Comparison of ENCODE assay signal across 8 mouse cellular contexts in the genomic region with DNA sequence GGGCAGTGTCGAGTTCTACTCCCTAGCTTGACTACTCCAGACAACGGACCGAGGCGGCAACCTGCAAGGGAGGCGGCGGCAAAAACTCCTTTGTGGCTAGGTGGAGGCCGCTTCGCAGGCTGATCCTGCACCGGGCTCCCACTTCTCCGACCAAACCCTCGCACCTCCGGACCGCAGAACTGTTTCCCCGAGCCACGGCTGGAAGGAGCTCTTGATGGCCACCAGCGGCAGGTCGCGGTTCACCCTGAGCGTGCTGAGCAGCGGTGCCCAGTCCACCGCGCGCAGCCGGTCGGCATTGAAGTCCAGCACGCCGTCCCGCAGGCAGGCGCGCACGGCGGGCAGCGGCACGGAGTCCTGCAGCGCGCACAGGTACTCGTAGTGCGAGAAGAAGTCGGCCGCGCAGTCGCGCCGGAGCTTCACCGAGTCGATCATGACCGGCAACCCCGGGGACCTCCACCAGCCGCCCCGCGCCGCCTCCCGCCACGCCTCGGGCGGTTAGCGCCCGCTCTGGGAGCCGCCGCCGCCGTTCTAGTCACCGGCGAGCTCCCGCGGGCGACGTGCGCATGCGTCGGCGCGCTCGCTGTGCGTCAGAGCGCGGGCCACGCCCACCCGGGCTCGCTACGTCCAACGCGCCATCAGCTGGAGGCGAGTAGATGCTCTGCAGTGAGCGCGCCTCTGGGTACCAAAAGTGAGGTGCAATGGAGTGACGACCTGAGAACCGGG. TPM values are rescaled to one million over a fixed set of nuclear protein-coding genes. Genes with fewer than 3 reads are reported as not detected.
DNase-seq lines count a peak whose midpoint lies in the region; ATAC-seq and TF ChIP-seq lines count a peak whose summit lies in the region.

TSS of gene Cep78 (minus strand) at position 541 of the 723 bp plus-strand sequence.

- H3K79me2 ChIP-seq in MEL (ENCODE audit: control insufficient read depth, insufficient read depth, low read length, poor library complexity) = peaks cover 16% of the 10 kb centered on the region

- TF ChIP-seq RAD21 in MEL (IDR thresholded peaks at IDR 0.05; ENCODE audit: low read depth, low read length) = no peak

- peak; percentile 92 to 96; a peak in 3 of 4 replicates for TF ChIP-seq POLR2A in MEL (IDR thresholded peaks at IDR 0.05; ENCODE audit: control insufficient read depth in 1 of 2, insufficient read depth in 1 of 2, low read depth in 1 of 2, low read length in 2 of 2, poor library complexity in 1 of 2)
- TF ChIP-seq POLR2A in cerebellum, adult 2 months (IDR thresholded peaks at IDR 0.05; ENCODE audit: borderline replicate concordance, insufficient read depth, low read length) = peak; percentile 98

- no peak for TF ChIP-seq CTCF in MEL (IDR thresholded peaks at IDR 0.05 in 2 of 3, conservative IDR thresholded peaks at IDR 0.05 in 1 of 3; ENCODE audit: control insufficient read depth in 1 of 3, insufficient read depth in 1 of 3, low read depth in 2 of 3, low read length in 3 of 3, poor library complexity in 1 of 3, severe bottlenecking in 1 of 3)
- no peak; the same call in 1 of the 2 replicates for TF ChIP-seq CTCF in cerebellum, adult 2 months (IDR thresholded peaks at IDR 0.05; ENCODE audit: borderline replicate concordance, insufficient read depth, low read depth, low read length)
- peak; percentile 39; the same call in 1 of the 2 replicates for TF ChIP-seq CTCF in lung, postnatal 0 days (IDR thresholded peaks at IDR 0.05)

- TF ChIP-seq EP300 in MEL (IDR thresholded peaks at IDR 0.05; ENCODE audit: low read depth in 1 of 2, low read length in 2 of 2) = no peak
- no peak for TF ChIP-seq EP300 in lung, postnatal 0 days (IDR thresholded peaks at IDR 0.05)

- no peaks in the 10 kb centered on the region for H3K9me3 ChIP-seq in MEL (replicated peaks; ENCODE audit: insufficient read depth, low read length)
- H3K9me3 ChIP-seq in hindbrain, embryonic 10.5 days = no peaks in the 10 kb centered on the region
- no peaks in the 10 kb centered on the region for H3K9me3 ChIP-seq in lung, postnatal 0 days (ENCODE audit: low read length)

- H3K4me2 ChIP-seq in lung, postnatal 0 days (replicated peaks; ENCODE audit: low read depth, low read length) = peak within 1 kb of the TSS; percentile 89

- H3K9ac ChIP-seq in MEL (ENCODE audit: control insufficient read depth, low read depth, low read length, poor library complexity, severe bottlenecking) = peak within 1 kb of the TSS; percentile 89
- H3K9ac ChIP-seq in lung, postnatal 0 days (replicated peaks; ENCODE audit: low read depth) = peak within 1 kb of the TSS; percentile 63

- DNase-seq in MEL (ENCODE audit: low read depth, low spot score) = peak; percentile 95
- DNase-seq in cerebellum, adult 2 months = peak; percentile 93
- peak; percentile 93 for DNase-seq in forelimb bud, embryonic 11.5 days (ENCODE audit: low read depth, low spot score)
- peak; percentile 91 for DNase-seq in hindbrain, embryonic 10.5 days (ENCODE audit: low spot score)
- DNase-seq in layer of hippocampus, adult 9-11 months = peak; percentile 91
- DNase-seq in lung, postnatal 0 days (ENCODE audit: low spot score) = peak; percentile 95
- DNase-seq in ovary, postnatal 14 days (ENCODE audit: low spot score) = peak; percentile 86
- DNase-seq in thymus, postnatal 14 days = peak; percentile 94

- peaks cover 0 to 13% of the 10 kb centered on the region in 2 experiments; a peak in 2 of 4 replicates for H3K36me3 ChIP-seq in MEL (ENCODE audit: control insufficient read depth in 1 of 2, insufficient read depth in 2 of 2, low read length in 2 of 2)
- H3K36me3 ChIP-seq in hindbrain, embryonic 10.5 days = peaks cover 25% of the 10 kb centered on the region
- no peaks in the 10 kb centered on the region for H3K36me3 ChIP-seq in lung, postnatal 0 days (ENCODE audit: insufficient read depth, low read length)

- peaks cover 0 to 4% of the 10 kb centered on the region in 2 experiments; a peak in 2 of 4 replicates for H3K4me1 ChIP-seq in MEL (ENCODE audit: control insufficient read depth in 1 of 2, insufficient read depth in 2 of 2, low read length in 2 of 2)
- H3K4me1 ChIP-seq in cerebellum, adult 2 months (ENCODE audit: control insufficient read depth, insufficient read depth, low read length) = no peaks in the 10 kb centered on the region
- peaks cover 21% of the 10 kb centered on the region for H3K4me1 ChIP-seq in hindbrain, embryonic 10.5 days (replicated peaks)
- no peaks in the 10 kb centered on the region; the same call in 1 of the 2 replicates for H3K4me1 ChIP-seq in lung, postnatal 0 days (ENCODE audit: insufficient read depth, low read depth, low read length)

- H3K4me3 ChIP-seq in MEL (ENCODE audit: control insufficient read depth in 1 of 2, insufficient read depth in 1 of 2, low read depth in 2 of 2, low read length in 2 of 2) = peak within 1 kb of the TSS; percentile 87 to 92
- peak within 1 kb of the TSS; percentile 85 for H3K4me3 ChIP-seq in cerebellum, adult 2 months (replicated peaks; ENCODE audit: insufficient read depth, low read depth, low read length)
- peak within 1 kb of the TSS; percentile 90 for H3K4me3 ChIP-seq in hindbrain, embryonic 10.5 days
- H3K4me3 ChIP-seq in lung, postnatal 0 days (ENCODE audit: low read depth, low read length) = peak within 1 kb of the TSS; percentile 80

- under 1% methylated on average over 87 of the region's 88 CpGs for WGBS in cerebellum, adult 2 months
- WGBS in hindbrain, embryonic 10.5 days = under 1% methylated on average over 88 of the region's 88 CpGs
- WGBS in lung, postnatal 0 days = 4% methylated on average over 74 of the region's 88 CpGs

- H3K27ac ChIP-seq in MEL (ENCODE audit: control insufficient read depth, low read depth, low read length) = peak within 1 kb of the TSS; percentile 51
- peak within 1 kb of the TSS; percentile 76 for H3K27ac ChIP-seq in cerebellum, adult 2 months (ENCODE audit: insufficient read depth, low read length)
- H3K27ac ChIP-seq in hindbrain, embryonic 10.5 days = peak within 1 kb of the TSS; percentile 98
- peak within 1 kb of the TSS; percentile 74 for H3K27ac ChIP-seq in lung, postnatal 0 days (ENCODE audit: low read length)

- no peaks in the 10 kb centered on the region for H3K27me3 ChIP-seq in MEL (ENCODE audit: control insufficient read depth in 1 of 2, insufficient read depth in 2 of 2, low read length in 2 of 2)
- H3K27me3 ChIP-seq in cerebellum, adult 2 months (ENCODE audit: control insufficient read depth, insufficient read depth, low read length) = no peaks in the 10 kb centered on the region
- H3K27me3 ChIP-seq in hindbrain, embryonic 10.5 days (ENCODE audit: insufficient read depth, poor library complexity, severe bottlenecking) = no peaks in the 10 kb centered on the region
- no peaks in the 10 kb centered on the region for H3K27me3 ChIP-seq in lung, postnatal 0 days (replicated peaks; ENCODE audit: insufficient read depth, low read length)

- peak; percentile 97 for ATAC-seq in lung, postnatal 0 days

TF ChIP-seq in MEL, 35 proteins besides CTCF, POLR2A, EP300 and RAD21 (continues in another document):
- TF ChIP-seq MEF2A (IDR thresholded peaks at IDR 0.05; ENCODE audit: extremely low read depth, insufficient replicate concordance, low read depth, low read length, poor library complexity, severe bottlenecking) (no peak), POLR2AphosphoS2 (IDR thresholded peaks at IDR 0.05; ENCODE audit: low read length) (0 out of 2 replicates have a peak, but pooled peaks have one; percentile 47), ZMIZ1 (IDR thresholded peaks at IDR 0.05; ENCODE audit: low read depth, low read length) (no peak), MAZ (IDR thresholded peaks at IDR 0.05; ENCODE audit: low read depth, low read length) (no peak), HCFC1 (IDR thresholded peaks at IDR 0.05; ENCODE audit: low read depth, low read length) (peak; percentile 84), MYB (IDR thresholded peaks at IDR 0.05; ENCODE audit: low read depth, low read length) (no peak), E2F4 (IDR thresholded peaks at IDR 0.05; ENCODE audit: borderline replicate concordance, low read depth, low read length) (peak; percentile 48; the same call in 1 of the 2 replicates), MAFK (IDR thresholded peaks at IDR 0.05; ENCODE audit: borderline replicate concordance, low read depth, low read length) (no peak), GABPA (IDR thresholded peaks at IDR 0.05; ENCODE audit: low read depth, low read length) (no peak), TAL1 (IDR thresholded peaks at IDR 0.05; ENCODE audit: low read length) (no peak), SIN3A (IDR thresholded peaks at IDR 0.05; ENCODE audit: low read length) (peak; percentile 86), BHLHE40 (IDR thresholded peaks at IDR 0.05; ENCODE audit: borderline replicate concordance, low read depth, low read length) (no peak), MAX (IDR thresholded peaks at IDR 0.05; ENCODE audit: low read length) (0 out of 2 replicates have a peak, but pooled peaks have one; percentile 28), MXI1 (IDR thresholded peaks at IDR 0.05; ENCODE audit: low read depth, low read length) (peak; percentile 9), SMC3 (IDR thresholded peaks at IDR 0.05; ENCODE audit: low read depth, low read length) (no peak; the same call in 1 of the 2 replicates), NELFE (IDR thresholded peaks at IDR 0.05; ENCODE audit: low read depth, low read length) (peak; percentile 93), RCOR1 (IDR thresholded peaks at IDR 0.05; ENCODE audit: low read depth, low read length) (no peak; the same call in 1 of the 2 replicates), KAT2A (conservative IDR thresholded peaks at IDR 0.05; ENCODE audit: low read depth, low read length) (no peak; the same call in 1 of the 2 replicates), ELF1 (IDR thresholded peaks at IDR 0.05; ENCODE audit: low read depth, low read length) (no peak), JUND (IDR thresholded peaks at IDR 0.05; ENCODE audit: low read depth, low read length) (no peak), TCF12 (IDR thresholded peaks at IDR 0.05; ENCODE audit: low read depth, low read length) (peak; percentile 68), NRF1 (IDR thresholded peaks at IDR 0.05; ENCODE audit: insufficient read depth, low read depth, low read length, poor library complexity, severe bottlenecking) (peak; percentile 98), ETS1 (IDR thresholded peaks at IDR 0.05; ENCODE audit: low read depth, low read length) (peak; percentile 64; the same call in 1 of the 2 replicates), USF2 (IDR thresholded peaks at IDR 0.05; ENCODE audit: borderline replicate concordance in 1 of 2, insufficient read depth in 1 of 2, low read depth in 1 of 2, low read length in 2 of 2) (no peak)

RNA-seq across cellular contexts. Expression of gene Cep78, which starts in this region (rescaled TPM):
- total RNA-seq in MEL (2012; rRNA removed) = 22.0 and 23.0 TPM in 2 replicates
- 10 to 100 TPM in 1 of 2 experiments, not detected in 1; 22.2 TPM for polyA plus RNA-seq in MEL (2012; ENCODE audit: insufficient read depth in 1 of 2, insufficient read length in 2 of 2, low read depth in 1 of 2, low replicate concordance in 2 of 2, missing spikeins in 1 of 2)
- 9.6 and 10.0 TPM in 2 replicates for polyA plus RNA-seq in cerebellum, adult 2 months (2012; rRNA removed)
- polyA plus RNA-seq in hindbrain, embryonic 10.5 days (2016; fragmentation: Nextera tagmentation; extraction: Ambion mirVana) = 48.9 and 57.9 TPM in 2 replicates
- polyA plus RNA-seq in lung, postnatal 0 days (2015; fragmentation: Nextera tagmentation; extraction: Ambion mirVana) = 10.4 and 12.3 TPM in 2 replicates

Comparison
In these comparisons a context has a peak if more than half of its experiments do, and no peak if none do; other contexts are left out.
1. Peak in every context shown above with its lines: DNase-seq, ATAC-seq, H3K4me3 ChIP-seq and H3K27ac ChIP-seq.